Mouse (Mus musculus): ENCODE results near the gene Npb.

Npb gene

GRCm38 (mm10) chr11:120631726-120632448 is 23.6 kb downstream of the Npb start:
- DNase-seq (ENCODE audit: low spot score) = no peak

GRCm38 (mm10) chr11:120632559-120633519 is 24.6 kb downstream of the Npb start:
- DNase-seq (ENCODE audit: low spot score) = peak; percentile 61

- DNase-seq (ENCODE audit: low spot score) = peak; percentile 98
These were observed 25.5 kb downstream of the Npb start, which contains the start of gene Mafg for GRCm38 (mm10) chr11:120633520-120634343. Mafg (minus strand) TSS chr11:120633600.

- DNase-seq (ENCODE audit: low spot score) = no peak
These were observed 26.5 kb downstream of the Npb start for GRCm38 (mm10) chr11:120634810-120635209.

GRCm38 (mm10) chr11:120641255-120641654 is 33.0 kb downstream of the Npb start:
- no peak for DNase-seq (ENCODE audit: low spot score)

- DNase-seq (ENCODE audit: low spot score) = no peak
These were observed 33.6 kb downstream of the Npb start for GRCm38 (mm10) chr11:120641869-120642268.

- DNase-seq (ENCODE audit: low spot score) = peak; percentile 20
These were observed 34.8 kb downstream of the Npb start for GRCm38 (mm10) chr11:120642939-120643600.

- DNase-seq (ENCODE audit: low spot score) = peak; percentile 93
These were observed 35.3 kb downstream of the Npb start, which contains the start of gene Pycr1 for GRCm38 (mm10) chr11:120643601-120643987. Pycr1 (minus strand) TSS chr11:120643769.

GRCm38 (mm10) chr11:120647047-120647830 is 39.0 kb downstream of the Npb start:
- DNase-seq (ENCODE audit: low spot score) = no peak

GRCm38 (mm10) chr11:120648001-120648476 is 39.8 kb downstream of the Npb start, which contains the start of gene Myadml2:
Myadml2 (minus strand) TSS chr11:120648158.
- DNase-seq (ENCODE audit: low spot score) = peak; percentile 65

GRCm38 (mm10) chr11:120651872-120652271 is 43.6 kb downstream of the Npb start:
- DNase-seq (ENCODE audit: low spot score) = no peak

GRCm38 (mm10) chr11:120654741-120655140 is 46.5 kb downstream of the Npb start:
- DNase-seq (ENCODE audit: low spot score) = no peak

GRCm38 (mm10) chr11:120657301-120657700 is 49.0 kb downstream of the Npb start:
- no peak for DNase-seq (ENCODE audit: low spot score)

Measured in retina, embryonic 14.5 days (tissue).